Mouse (Mus musculus): ENCODE data around the gene Parpbp. TPM values are rescaled to one million over a fixed set of nuclear protein-coding genes. Genes with fewer than 3 reads are reported as not detected.

The Parpbp gene
- polyA plus RNA-seq, 1 experiment from 2014 or later: 10.2 TPM

Other genes starting within 250 kb of the Parpbp start
- gene Pmch, start 55.9 kb downstream of the Parpbp start, polyA plus RNA-seq (2015; fragmentation: Nextera tagmentation; extraction: Ambion mirVana): 0.27 and 0.51 TPM in 2 replicates
- 35.2 and 35.5 TPM in 2 replicates for gene Nup37, start 51 bp upstream of the Parpbp start, polyA plus RNA-seq (2015; fragmentation: Nextera tagmentation; extraction: Ambion mirVana)
- 47.9 and 48.3 TPM in 2 replicates for gene Washc3, start 54.2 kb upstream of the Parpbp start, polyA plus RNA-seq (2015; fragmentation: Nextera tagmentation; extraction: Ambion mirVana)
- 1.2 and 1.4 TPM in 2 replicates for gene Dram1, start 232.1 kb upstream of the Parpbp start, polyA plus RNA-seq (2015; fragmentation: Nextera tagmentation; extraction: Ambion mirVana)
- 5.9 and 6.8 TPM in 2 replicates for gene Gnptab, start 232.2 kb upstream of the Parpbp start, polyA plus RNA-seq (2015; fragmentation: Nextera tagmentation; extraction: Ambion mirVana)